Mouse (Mus musculus) forebrain, embryonic 11.5 days (tissue): ENCODE measurements around the gene Usp2. TPM values are rescaled to one million over a fixed set of nuclear protein-coding genes. Genes with fewer than 3 reads are reported as not detected.

Experiments
- ATAC-seq: fragments of 200-750 bp; cut with Nextera tagmentation; replicated peaks from 2 replicates; pipeline ENCODE4 v1.8.0; 2017; ENCODE audit warnings: moderate TSS enrichment; ENCODE audit not compliant: low FRiP score
- DNase-seq: peaks from one replicate; pipeline ENCODE4 v3.0.0-alpha.2; 2017; ENCODE audit warnings: low spot score
- H3K27ac ChIP-seq: fragments of 300-500 bp; sonication (generic); 2 replicates; pipeline ENCODE4 v1.5.1; 2014; ENCODE audit warnings: low read depth, low read length
- H3K27me3 ChIP-seq: fragments of 300-500 bp; sonication (generic); 2 replicates; pipeline ENCODE4 v1.6.1; 2014; ENCODE audit warnings: mild to moderate bottlenecking, low read length, mixed read lengths; ENCODE audit not compliant: control insufficient read depth, insufficient read depth
- H3K36me3 ChIP-seq: fragments of 300-500 bp; sonication (generic); 2 replicates; pipeline ENCODE4 v1.6.1; 2014; ENCODE audit warnings: mild to moderate bottlenecking, low read length, moderate library complexity, mixed read lengths; ENCODE audit not compliant: control insufficient read depth, insufficient read depth
- H3K4me1 ChIP-seq: fragments of 300-500 bp; sonication (generic); replicated peaks from 2 replicates; pipeline ENCODE4 v1.6.1; 2014; ENCODE audit warnings: low read length, mixed read lengths; ENCODE audit not compliant: control insufficient read depth, insufficient read depth
- H3K4me2 ChIP-seq: fragments of 300-500 bp; sonication (generic); 2 replicates; pipeline ENCODE4 v1.6.1; 2014; ENCODE audit warnings: low read depth, mild to moderate bottlenecking, low read length, moderate library complexity, mixed read lengths; ENCODE audit not compliant: severe bottlenecking
- H3K4me3 ChIP-seq: fragments of 300-500 bp; sonication (generic); 2 replicates; pipeline ENCODE4 v1.5.1; 2014; ENCODE audit warnings: low read depth, low read length
- H3K9ac ChIP-seq: fragments of 300-500 bp; sonication (generic); 2 replicates; pipeline ENCODE4 v1.6.1; 2014; ENCODE audit warnings: low read length
- H3K9me3 ChIP-seq: fragments of 300-500 bp; sonication (generic); 2 replicates; pipeline ENCODE4 v1.6.1; 2016; ENCODE audit warnings: low read length, mixed read lengths; ENCODE audit not compliant: control insufficient read depth
- polyA plus RNA-seq: library from polyadenylated mRNA; unstranded; fragments of >200 nt; fragmentation: Nextera tagmentation; extraction: Ambion mirVana; gene quantifications from 2 replicates; pipeline ENCODE4 v1.2.1, GENCODE M21; 2014

Gene Usp2
- polyA plus RNA-seq, 1 experiment from 2014 or later: 12.7 TPM

- no peaks in the 10 kb centered on the region for H3K36me3 ChIP-seq
- DNase-seq: no peak
Observed at GRCm38 (mm10) chr9:44144718-44145060, 77.9 kb downstream of the Usp2 start.

More at GRCm38 (mm10) chr9:44144718-44145060, 77.9 kb downstream of the Usp2 start:
- no peak overlapping the region for H3K4me2 ChIP-seq
- H3K9ac ChIP-seq: no peak overlapping the region
- no peaks in the 10 kb centered on the region for H3K27me3 ChIP-seq
- ATAC-seq: no peak
- H3K27ac ChIP-seq: no peak overlapping the region
- no peak overlapping the region for H3K4me3 ChIP-seq
- H3K4me1 ChIP-seq: no peaks in the 10 kb centered on the region
- no peaks in the 10 kb centered on the region for H3K9me3 ChIP-seq

Other genes with a start within 250 kb of the Usp2 start
- not detected in 2 replicates for gene Thy1, start 23.6 kb upstream of the Usp2 start, polyA plus RNA-seq
- gene Mfrp, start 34.7 kb downstream of the Usp2 start, polyA plus RNA-seq: 0.11 TPM in 1 of 2 replicates, not detected in the other
- 0.47 and 0.79 TPM in 2 replicates for gene C1qtnf5, start 40.2 kb downstream of the Usp2 start, polyA plus RNA-seq
- gene Gm49380, start 46.5 kb downstream of the Usp2 start, polyA plus RNA-seq: 0.97 TPM in 1 of 2 replicates, not detected in the other
- gene Rnf26, start 46.5 kb downstream of the Usp2 start, polyA plus RNA-seq: 82.3 and 85.2 TPM in 2 replicates
- 12.9 and 14.8 TPM in 2 replicates for gene Mcam, start 67.4 kb downstream of the Usp2 start, polyA plus RNA-seq
- gene Cbl, start 167.0 kb downstream of the Usp2 start, polyA plus RNA-seq: 25.9 and 26.2 TPM in 2 replicates
- not detected in 2 replicates for gene Ccdc153, start 173.7 kb downstream of the Usp2 start, polyA plus RNA-seq
- gene Pdzd3, start 184.4 kb downstream of the Usp2 start, polyA plus RNA-seq: 0.16 TPM in 2 replicates
- gene Nlrx1, start 201.6 kb downstream of the Usp2 start, polyA plus RNA-seq: 3.2 and 3.6 TPM in 2 replicates
- gene Abcg4, start 221.6 kb downstream of the Usp2 start, polyA plus RNA-seq: 6.7 and 9.6 TPM in 2 replicates
- gene Hinfp, start 238.7 kb downstream of the Usp2 start, polyA plus RNA-seq: 25.8 and 27.4 TPM in 2 replicates